Mouse (Mus musculus) cerebellum, postnatal 25 days (tissue): ENCODE measurements at regions not wholly inside any gene's neighbourhood (a gene's known extent, or its start where the extent isn't known, plus 50 kb on each side); places are given as distances from the start of the nearest gene placed in this dataset.

Experiments used
- DNase-seq, 2 experiments: peaks; one replicate each; pipeline ENCODE4 v3.0.0; 2021; ENCODE audit warnings: mixed read lengths in 2 of 2

GRCm38 (mm10) chr8:26226612-26227528 is 107.5 kb downstream of the Gm45692 start:
- no peak for DNase-seq

DNA sequence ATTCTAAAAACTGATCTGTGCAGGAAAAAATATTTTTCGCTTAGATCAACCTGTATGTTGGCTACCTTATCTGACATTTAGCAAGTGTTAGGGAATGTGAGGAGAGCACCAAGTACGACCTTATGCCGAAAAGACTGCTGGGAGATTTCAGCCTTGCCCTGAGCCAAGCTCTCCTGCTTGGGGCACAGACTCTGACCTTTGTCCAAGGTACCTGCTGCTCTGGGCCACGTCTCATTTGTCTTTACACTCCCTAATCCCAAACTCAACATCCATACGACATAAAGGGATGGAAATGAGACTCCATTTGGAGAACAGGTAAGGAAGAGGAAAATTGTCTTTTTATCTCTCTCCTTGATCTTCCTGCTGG is 108.2 kb downstream of the Gm45692 start:
- DNase-seq: peak; percentile 7 to 28

DNA sequence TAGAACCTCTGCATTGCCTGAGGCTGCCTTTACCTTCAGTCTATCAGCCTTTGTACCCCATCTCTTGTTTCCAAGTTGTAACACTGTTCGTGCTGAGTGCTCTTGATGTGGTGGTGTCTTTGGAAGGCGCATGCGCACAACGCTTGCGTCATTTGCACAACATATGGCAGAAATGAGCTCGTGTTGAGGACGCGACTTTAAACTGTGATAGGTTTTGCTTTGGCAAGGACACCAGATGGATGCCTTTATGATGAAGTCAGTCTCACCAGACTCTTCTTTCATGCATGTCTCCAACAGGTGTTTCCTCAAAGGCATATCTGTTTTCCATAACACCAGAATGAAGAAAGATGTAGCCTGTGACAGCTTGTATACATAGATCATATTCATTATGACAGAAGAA is 110.2 kb downstream of the Gm45692 start:
- no peak for DNase-seq

- DNase-seq: no peak
These were observed 119.7 kb downstream of the Gm45692 start for GRCm38 (mm10) chr8:26239075-26239474.

GRCm38 (mm10) chr8:26239604-26240003 is 120.3 kb downstream of the Gm45692 start:
- DNase-seq: no peak

GRCm38 (mm10) chr8:26243743-26244142 is 124.4 kb downstream of the Gm45692 start:
- no peak for DNase-seq

GRCm38 (mm10) chr8:26244308-26244707 is 125.0 kb downstream of the Gm45692 start:
- DNase-seq: no peak

DNA sequence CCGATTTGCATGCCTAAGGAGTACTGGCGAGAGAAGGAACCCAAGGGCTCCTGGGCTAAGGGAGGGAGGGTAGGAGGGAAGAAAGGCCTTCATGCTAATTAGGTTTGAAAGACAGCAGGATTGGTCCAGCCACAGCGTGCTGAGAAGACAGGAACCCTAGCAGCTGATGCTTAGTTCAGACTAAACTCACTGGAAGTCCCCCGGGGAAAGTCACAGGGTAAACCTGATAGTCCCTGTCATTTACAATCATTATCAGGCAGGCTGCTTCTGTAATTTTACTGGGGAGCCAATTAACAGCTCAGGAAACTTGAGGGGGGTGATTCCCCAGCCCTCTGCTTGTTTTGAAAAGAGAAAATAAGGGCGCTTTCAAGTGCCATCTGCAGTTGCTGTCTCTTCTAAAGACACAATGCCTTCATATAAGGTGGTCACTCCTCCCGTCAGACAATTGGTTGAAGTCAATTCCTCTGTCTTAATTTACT is 135.9 kb downstream of the Gm45692 start:
- no peak for DNase-seq

DNA sequence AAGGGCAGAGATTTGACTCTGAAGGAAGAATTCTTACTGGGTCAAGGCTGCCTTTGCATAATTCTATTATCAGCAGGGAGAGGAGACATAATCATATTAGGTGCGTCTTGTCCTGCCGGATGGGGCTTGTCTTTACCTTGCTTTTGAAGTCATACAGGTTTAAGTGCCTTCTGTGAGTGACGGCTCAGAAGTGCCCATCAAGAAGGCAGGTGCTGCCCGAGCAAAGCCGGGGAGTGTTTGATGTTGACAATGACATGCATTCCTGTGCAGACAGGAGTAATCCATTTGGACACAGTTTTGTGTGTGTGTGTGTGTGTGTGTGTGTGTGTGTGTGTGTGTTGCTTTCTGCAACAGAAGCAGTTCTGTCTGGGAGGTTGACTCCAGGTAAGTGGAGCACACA is 141.0 kb downstream of the Gm45692 start:
- no peak for DNase-seq

DNA sequence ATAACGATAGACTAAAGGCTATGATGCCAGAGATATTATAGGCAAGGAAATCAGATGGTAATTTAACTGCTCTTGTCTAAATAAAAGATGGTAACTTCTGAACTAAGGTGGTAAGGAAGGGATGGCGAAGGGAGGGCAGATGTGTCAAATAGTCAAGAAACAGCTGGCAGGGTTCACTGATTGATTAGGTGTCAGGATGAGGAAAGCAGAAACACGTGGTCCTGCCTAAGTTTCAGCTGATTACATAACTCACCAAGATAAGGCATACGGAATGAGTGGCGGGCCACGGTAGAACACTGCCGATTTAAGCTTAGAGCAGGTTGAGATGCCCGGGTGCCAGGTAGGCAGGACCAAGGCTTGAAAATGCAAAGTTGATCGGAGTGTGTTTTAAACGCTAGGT is 143.2 kb downstream of the Gm45692 start:
- no peak for DNase-seq

DNA sequence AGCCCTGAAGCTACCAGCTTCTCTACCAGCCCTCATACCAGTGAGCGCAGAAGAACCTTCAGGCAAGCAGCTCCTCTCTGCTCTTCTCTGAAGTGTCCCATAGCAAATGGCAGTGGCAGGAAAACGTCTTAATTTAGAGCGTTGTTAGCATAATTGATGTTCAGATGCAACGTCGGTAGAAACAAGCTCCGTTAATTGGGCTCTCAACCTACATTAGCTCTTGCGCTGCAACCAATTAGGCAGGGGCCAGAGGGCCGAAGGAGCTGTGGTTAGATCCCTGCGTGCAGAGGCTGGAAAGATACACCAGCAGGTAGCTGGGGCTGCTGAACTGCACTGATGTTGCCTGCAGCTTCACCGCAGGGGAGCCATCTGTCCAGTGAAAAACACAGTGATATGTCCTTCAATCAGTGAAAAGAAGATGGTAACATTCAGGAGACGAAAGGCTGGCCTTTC is 145.6 kb downstream of the Gm45692 start:
- DNase-seq: peak; percentile 35 to 51

DNA sequence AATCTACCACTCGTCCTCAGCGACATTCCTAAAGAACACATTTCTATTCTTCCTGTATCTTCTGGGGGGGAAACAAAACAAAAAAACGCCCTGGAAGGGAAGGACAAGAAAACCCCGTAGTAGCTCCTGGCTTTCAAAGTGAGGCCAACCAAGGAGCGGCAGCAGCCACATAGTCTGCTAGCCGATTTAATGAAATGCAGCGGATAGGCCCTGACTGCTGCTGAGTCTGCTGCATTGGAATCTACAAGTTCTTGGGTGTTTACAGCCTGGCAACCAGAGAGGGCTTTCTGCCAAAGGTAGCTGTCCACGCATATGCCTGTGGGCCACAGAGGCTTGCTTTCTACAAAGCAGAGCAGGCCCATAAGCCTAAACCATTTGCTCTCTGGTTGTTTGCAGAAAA is 146.0 kb downstream of the Gm45692 start:
- peak in 1 of 2 experiments; percentile 10 for DNase-seq

- no peak for DNase-seq
These were observed 147.1 kb downstream of the Gm45692 start for GRCm38 (mm10) chr8:26266384-26266783.

DNA sequence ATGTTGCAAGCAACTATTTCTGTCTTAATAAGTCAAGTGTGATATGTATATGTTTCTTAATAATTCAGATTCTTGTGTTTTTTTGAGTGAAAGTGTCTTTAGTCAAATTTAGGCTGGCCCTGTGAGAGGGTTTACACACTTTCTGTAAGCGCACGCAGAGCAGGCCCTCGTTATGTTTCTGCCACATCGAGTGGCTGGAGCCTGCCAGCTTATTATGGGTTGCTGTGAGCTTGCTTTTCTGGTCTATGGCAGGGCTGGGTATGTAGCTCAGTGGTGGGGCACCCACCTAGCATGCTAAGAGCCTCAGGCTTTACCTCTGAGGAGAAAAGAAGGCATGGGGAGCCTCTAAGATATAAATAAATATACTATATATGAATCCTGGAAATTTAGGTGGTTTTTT is 148.2 kb downstream of the Gm45692 start:
- no peak for DNase-seq

GRCm38 (mm10) chr8:26268751-26269415 is 149.5 kb downstream of the Gm45692 start:
- no peak for DNase-seq

DNA sequence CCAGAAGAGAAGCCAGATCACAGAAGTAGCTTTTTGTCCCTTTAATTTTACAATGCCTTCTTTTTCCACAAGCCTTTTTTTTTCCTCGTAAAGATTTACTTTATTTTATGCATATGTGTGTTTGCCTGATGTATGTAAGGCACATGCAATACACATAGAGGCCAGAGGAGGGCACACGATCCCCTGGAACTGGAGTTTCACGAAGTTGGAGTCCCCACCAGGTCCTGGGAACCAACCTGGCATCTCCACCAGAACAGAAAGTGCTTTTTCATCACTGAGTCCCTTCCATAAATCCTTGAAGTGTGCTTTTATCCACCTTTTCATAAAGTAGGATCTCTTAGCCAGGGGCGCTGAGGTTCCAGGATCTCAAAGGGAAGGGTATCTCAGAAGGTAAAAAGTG is 152.8 kb downstream of the Gm45692 start:
- peak in 1 of 2 experiments; percentile 31 for DNase-seq

GRCm38 (mm10) chr8:26272675-26273414 is 153.5 kb downstream of the Gm45692 start:
- no peak for DNase-seq

- no peak for DNase-seq
These were observed 154.1 kb downstream of the Gm45692 start for GRCm38 (mm10) chr8:26273415-26273760.

GRCm38 (mm10) chr8:26273792-26274191 is 154.5 kb downstream of the Gm45692 start:
- no peak for DNase-seq

DNA sequence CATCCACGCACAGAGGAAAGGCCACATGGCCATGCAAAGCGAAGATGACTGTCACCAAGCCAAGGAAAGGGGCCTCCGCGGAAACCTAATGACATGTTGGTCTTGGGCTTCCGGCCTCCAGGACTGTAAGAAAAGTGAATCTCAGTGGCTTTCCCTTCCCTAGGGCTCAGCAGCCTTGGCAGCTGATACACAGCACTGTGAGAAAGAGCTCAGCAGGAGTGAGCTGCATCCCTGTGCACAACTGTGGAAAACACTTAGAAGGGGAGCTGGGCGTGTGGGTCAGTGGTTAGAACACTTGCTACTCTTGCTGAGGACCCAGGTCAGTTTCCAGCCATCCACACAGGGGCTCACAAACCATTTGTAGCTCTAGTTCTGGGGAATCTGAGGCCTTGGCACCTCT is 155.1 kb downstream of the Gm45692 start:
- no peak for DNase-seq

- no peak for DNase-seq
These were observed 163.0 kb downstream of the Gm45692 start for GRCm38 (mm10) chr8:26282156-26282935.

- no peak for DNase-seq
These were observed 164.6 kb downstream of the Gm45692 start for GRCm38 (mm10) chr8:26283957-26284356.
